Mouse (Mus musculus) neutrophil, adult 59 days (primary cell): Measurements from ENCODE around the gene Tex19.1. TPM values are rescaled to one million over a fixed set of nuclear protein-coding genes. Genes with fewer than 3 reads are reported as not detected.

Experiments used
- total RNA-seq, 2 experiments: library from RNA; stranded (reverse); gene quantifications; 1 replicate in 1 of 2; 2 replicates in 1 of 2; pipeline ENCODE4 v1.2.4; 2023

The Tex19.1 gene
- not detected for total RNA-seq

GRCm38 (mm10) chr11:121145865-121146264 lies at the start of gene Tex19.1:
Gene Tex19.1, plus strand, starts transcription at chr11:121146143.

GRCm38 (mm10) chr11:121118577-121118976 lies 27.4 kb upstream of the Tex19.1 start, which contains the start of gene Tex19.2:
Gene Tex19.2, minus strand, starts transcription at chr11:121118677.

GRCm38 (mm10) chr11:121159971-121160370 lies 14.0 kb downstream of the Tex19.1 start, which contains the start of gene Uts2r:
Gene Uts2r, plus strand, starts transcription at chr11:121160271.

Other genes starting within 250 kb of the Tex19.1 start
- 1 to 10 TPM; 2.8 to 5.2 TPM for gene Ccdc57, start 213.3 kb upstream of the Tex19.1 start, total RNA-seq
- gene Slc16a3, start 197.7 kb upstream of the Tex19.1 start, total RNA-seq = 100 to 1,000 TPM; 698 to 788 TPM
- gene Csnk1d, start 154.8 kb upstream of the Tex19.1 start, total RNA-seq = 100 to 1,000 TPM; 116 to 126 TPM
- 1 to 10 TPM; 1.2 to 3.0 TPM for gene Cd7, start 106.7 kb upstream of the Tex19.1 start, total RNA-seq
- not detected for gene Sectm1b, start 82.6 kb upstream of the Tex19.1 start, total RNA-seq
- not detected for gene Sectm1a, start 64.9 kb upstream of the Tex19.1 start, total RNA-seq
- gene Tex19.2, start 27.5 kb upstream of the Tex19.1 start, total RNA-seq = not detected
- not detected for gene Uts2r, start 14.1 kb downstream of the Tex19.1 start, total RNA-seq
- gene Hexdc, start 58.3 kb downstream of the Tex19.1 start, total RNA-seq = 1 to 10 TPM; 2.6 to 4.0 TPM
- 1 to 10 TPM; 3.2 to 3.7 TPM for gene Ogfod3, start 58.6 kb downstream of the Tex19.1 start, total RNA-seq
- gene Cybc1, start 83.2 kb downstream of the Tex19.1 start, total RNA-seq = 10 to 100 TPM; 59.7 to 60.7 TPM
- 10 to 100 TPM; 40.3 to 41.0 TPM for gene Narf, start 91.1 kb downstream of the Tex19.1 start, total RNA-seq
- 10 to 100 TPM; 23.2 to 27.1 TPM for gene Foxk2, start 113.8 kb downstream of the Tex19.1 start, total RNA-seq
- gene Wdr45b, start 208.3 kb downstream of the Tex19.1 start, total RNA-seq = 10 to 100 TPM; 61.1 to 75.8 TPM
- gene Rab40b, start 242.1 kb downstream of the Tex19.1 start, total RNA-seq = not detected